Mouse (Mus musculus): ENCODE results near the gene Cmtm4. TPM values are rescaled to one million over a fixed set of nuclear protein-coding genes. Genes with fewer than 3 reads are reported as not detected.
A peak's percentile ranks its signal among the peaks of the same experiment; 100 is the strongest.

Cmtm4 gene
- polyA plus RNA-seq, 1 experiment from 2014 or later: 2.4 TPM

- H3K9me3 ChIP-seq (ENCODE audit: control insufficient read depth, low read length): no peaks in the 10 kb centered on the region
- peak overlapping the region in 1 of 2 experiments; percentile 92; a peak in 1 of 4 replicates for H3K27ac ChIP-seq (replicated peaks in 1 of 2; ENCODE audit: control insufficient read depth in 1 of 2, insufficient read depth in 1 of 2, low read depth in 2 of 2, low read length in 2 of 2)
- 56% methylated on average over 5 of the region's 5 CpGs for WGBS
- H3K4me3 ChIP-seq (ENCODE audit: control insufficient read depth in 1 of 2, insufficient read depth in 1 of 2, low read depth in 1 of 2, low read length in 2 of 2): no peak overlapping the region
- no peaks in the 10 kb centered on the region for H3K27me3 ChIP-seq (ENCODE audit: control insufficient read depth, insufficient read depth, low read length)
- no peak overlapping the region for H3K9ac ChIP-seq (ENCODE audit: low read length)
- H3K4me1 ChIP-seq (ENCODE audit: control insufficient read depth in 2 of 2, insufficient read depth in 2 of 2, low read length in 2 of 2): peaks cover 13 to 40% of the 10 kb centered on the region in 2 experiments; a peak in 3 of 4 replicates
- H3K36me3 ChIP-seq (ENCODE audit: control insufficient read depth, insufficient read depth, low read length): peaks cover 37% of the 10 kb centered on the region
- no peak for ATAC-seq (ENCODE audit: insufficient number of reproducible peaks, insufficient read depth, low FRiP score, low read depth)
- H3K4me2 ChIP-seq (ENCODE audit: low read length): peak overlapping the region; percentile 86
These were observed 53.2 kb downstream of the Cmtm4 start for GRCm38 (mm10) chr8:104342426-104342825.

GRCm38 (mm10) chr8:104341678-104342077, 53.9 kb downstream of the Cmtm4 start:
- no peak for ATAC-seq (ENCODE audit: insufficient number of reproducible peaks, insufficient read depth, low FRiP score, low read depth)
- H3K9me3 ChIP-seq (ENCODE audit: control insufficient read depth, low read length): no peaks in the 10 kb centered on the region
- no peaks in the 10 kb centered on the region for H3K27me3 ChIP-seq (ENCODE audit: control insufficient read depth, insufficient read depth, low read length)
- peak overlapping the region; percentile 86 for H3K4me2 ChIP-seq (ENCODE audit: low read length)
- peaks cover 10 to 35% of the 10 kb centered on the region in 2 experiments; a peak in 3 of 4 replicates for H3K4me1 ChIP-seq (ENCODE audit: control insufficient read depth in 2 of 2, insufficient read depth in 2 of 2, low read length in 2 of 2)
- 54% methylated on average over 6 of the region's 6 CpGs for WGBS
- H3K27ac ChIP-seq (replicated peaks in 1 of 2; ENCODE audit: control insufficient read depth in 1 of 2, insufficient read depth in 1 of 2, low read depth in 2 of 2, low read length in 2 of 2): peak overlapping the region; percentile 24 to 92
- peaks cover 30% of the 10 kb centered on the region for H3K36me3 ChIP-seq (ENCODE audit: control insufficient read depth, insufficient read depth, low read length)
- H3K9ac ChIP-seq (ENCODE audit: low read length): peak overlapping the region; percentile 96
- peak overlapping the region; percentile 71 to 77 for H3K4me3 ChIP-seq (ENCODE audit: control insufficient read depth in 1 of 2, insufficient read depth in 1 of 2, low read depth in 1 of 2, low read length in 2 of 2)

GRCm38 (mm10) chr8:104341106-104341561, 54.5 kb downstream of the Cmtm4 start:
- Histone ChIP-seq H3K27ac (replicated peaks in 1 of 2; ENCODE audit: control insufficient read depth in 1 of 2, insufficient read depth in 1 of 2, low read depth in 2 of 2, low read length in 2 of 2) (peak overlapping the region; percentile 84 to 92), H3K4me3 (ENCODE audit: control insufficient read depth in 1 of 2, insufficient read depth in 1 of 2, low read depth in 1 of 2, low read length in 2 of 2) (peak overlapping the region; percentile 71 to 77), H3K9ac (ENCODE audit: low read length) (peak overlapping the region; percentile 96), H3K9me3 (ENCODE audit: control insufficient read depth, low read length) (no peaks in the 10 kb centered on the region), H3K4me1 (ENCODE audit: control insufficient read depth in 2 of 2, insufficient read depth in 2 of 2, low read length in 2 of 2) (peaks cover 9 to 31% of the 10 kb centered on the region in 2 experiments; a peak in 3 of 4 replicates), H3K27me3 (ENCODE audit: control insufficient read depth, insufficient read depth, low read length) (no peaks in the 10 kb centered on the region), H3K36me3 (ENCODE audit: control insufficient read depth, insufficient read depth, low read length) (peaks cover 24% of the 10 kb centered on the region), H3K4me2 (ENCODE audit: low read length) (peak overlapping the region; percentile 86)
- peak; percentile 73 for ATAC-seq (ENCODE audit: insufficient number of reproducible peaks, insufficient read depth, low FRiP score, low read depth)
- WGBS: under 1% methylated on average over 24 of the region's 24 CpGs

- no peaks in the 10 kb centered on the region for H3K9me3 ChIP-seq (ENCODE audit: control insufficient read depth, low read length)
- under 1% methylated on average over 49 of the region's 54 CpGs for WGBS
- H3K36me3 ChIP-seq (ENCODE audit: control insufficient read depth, insufficient read depth, low read length): peaks cover 18% of the 10 kb centered on the region
- H3K4me3 ChIP-seq (ENCODE audit: control insufficient read depth in 1 of 2, insufficient read depth in 1 of 2, low read depth in 1 of 2, low read length in 2 of 2): peak overlapping the region; percentile 71 to 77
- no peaks in the 10 kb centered on the region for H3K27me3 ChIP-seq (ENCODE audit: control insufficient read depth, insufficient read depth, low read length)
- peaks cover 9 to 31% of the 10 kb centered on the region in 2 experiments; a peak in 3 of 4 replicates for H3K4me1 ChIP-seq (ENCODE audit: control insufficient read depth in 2 of 2, insufficient read depth in 2 of 2, low read length in 2 of 2)
- ATAC-seq (ENCODE audit: insufficient number of reproducible peaks, insufficient read depth, low FRiP score, low read depth): peak; percentile 66
- H3K9ac ChIP-seq (ENCODE audit: low read length): peak overlapping the region; percentile 96
- H3K4me2 ChIP-seq (ENCODE audit: low read length): peak overlapping the region; percentile 86
- H3K27ac ChIP-seq (replicated peaks in 1 of 2; ENCODE audit: control insufficient read depth in 1 of 2, insufficient read depth in 1 of 2, low read depth in 2 of 2, low read length in 2 of 2): peak overlapping the region; percentile 84 to 92
These were observed 55.1 kb downstream of the Cmtm4 start for GRCm38 (mm10) chr8:104340233-104341105.

- H3K27ac ChIP-seq (replicated peaks in 1 of 2; ENCODE audit: control insufficient read depth in 1 of 2, insufficient read depth in 1 of 2, low read depth in 2 of 2, low read length in 2 of 2): peak overlapping the region; percentile 55 to 92; a peak in 3 of 4 replicates
- no peak for ATAC-seq (ENCODE audit: insufficient number of reproducible peaks, insufficient read depth, low FRiP score, low read depth)
- H3K36me3 ChIP-seq (ENCODE audit: control insufficient read depth, insufficient read depth, low read length): peaks cover 12% of the 10 kb centered on the region
- H3K4me1 ChIP-seq (ENCODE audit: control insufficient read depth in 2 of 2, insufficient read depth in 2 of 2, low read length in 2 of 2): peaks cover 9 to 31% of the 10 kb centered on the region in 2 experiments; a peak in 3 of 4 replicates
- no peaks in the 10 kb centered on the region for H3K27me3 ChIP-seq (ENCODE audit: control insufficient read depth, insufficient read depth, low read length)
- peak overlapping the region; percentile 86 for H3K4me2 ChIP-seq (ENCODE audit: low read length)
- peak overlapping the region; percentile 71 to 77 for H3K4me3 ChIP-seq (ENCODE audit: control insufficient read depth in 1 of 2, insufficient read depth in 1 of 2, low read depth in 1 of 2, low read length in 2 of 2)
- WGBS: under 1% methylated on average over 6 of the region's 6 CpGs
- peak overlapping the region; percentile 96 for H3K9ac ChIP-seq (ENCODE audit: low read length)
- H3K9me3 ChIP-seq (ENCODE audit: control insufficient read depth, low read length): no peaks in the 10 kb centered on the region
These were observed 55.7 kb downstream of the Cmtm4 start for GRCm38 (mm10) chr8:104339983-104340232.

GRCm38 (mm10) chr8:104339229-104339982, 56.2 kb downstream of the Cmtm4 start, which contains the start of gene Cmtm3:
Gene Cmtm3 (plus strand): TSS chr8:104339410.
- no peak for ATAC-seq (ENCODE audit: insufficient number of reproducible peaks, insufficient read depth, low FRiP score, low read depth)
- Histone ChIP-seq H3K4me3 (ENCODE audit: control insufficient read depth in 1 of 2, insufficient read depth in 1 of 2, low read depth in 1 of 2, low read length in 2 of 2) (peak within 1 kb of the TSS; percentile 71 to 77), H3K27me3 (ENCODE audit: control insufficient read depth, insufficient read depth, low read length) (no peaks in the 10 kb centered on the region), H3K27ac (replicated peaks in 1 of 2; ENCODE audit: control insufficient read depth in 1 of 2, insufficient read depth in 1 of 2, low read depth in 2 of 2, low read length in 2 of 2) (peak within 1 kb of the TSS; percentile 55 to 92), H3K9ac (ENCODE audit: low read length) (peak within 1 kb of the TSS; percentile 96), H3K4me1 (ENCODE audit: control insufficient read depth in 2 of 2, insufficient read depth in 2 of 2, low read length in 2 of 2) (peaks cover 9 to 31% of the 10 kb centered on the region in 2 experiments; a peak in 3 of 4 replicates), H3K9me3 (ENCODE audit: control insufficient read depth, low read length) (no peaks in the 10 kb centered on the region), H3K36me3 (ENCODE audit: control insufficient read depth, insufficient read depth, low read length) (peaks cover 7% of the 10 kb centered on the region), H3K4me2 (ENCODE audit: low read length) (peak within 1 kb of the TSS; percentile 86)
- 24% methylated on average over 15 of the region's 18 CpGs for WGBS

GRCm38 (mm10) chr8:104337890-104338289, 57.7 kb downstream of the Cmtm4 start:
- no peak for ATAC-seq (ENCODE audit: insufficient number of reproducible peaks, insufficient read depth, low FRiP score, low read depth)
- Histone ChIP-seq H3K4me2 (ENCODE audit: low read length) (no peak overlapping the region), H3K27me3 (ENCODE audit: control insufficient read depth, insufficient read depth, low read length) (no peaks in the 10 kb centered on the region), H3K4me3 (ENCODE audit: control insufficient read depth in 1 of 2, insufficient read depth in 1 of 2, low read depth in 1 of 2, low read length in 2 of 2) (no peak overlapping the region), H3K9me3 (ENCODE audit: control insufficient read depth, low read length) (no peaks in the 10 kb centered on the region), H3K27ac (replicated peaks in 1 of 2; ENCODE audit: control insufficient read depth in 1 of 2, insufficient read depth in 1 of 2, low read depth in 2 of 2, low read length in 2 of 2) (no peak overlapping the region), H3K4me1 (ENCODE audit: control insufficient read depth in 2 of 2, insufficient read depth in 2 of 2, low read length in 2 of 2) (peaks cover 9 to 25% of the 10 kb centered on the region in 2 experiments; a peak in 3 of 4 replicates), H3K36me3 (ENCODE audit: control insufficient read depth, insufficient read depth, low read length) (peaks cover 4% of the 10 kb centered on the region; the same call in 1 of the 2 replicates), H3K9ac (ENCODE audit: low read length) (no peak overlapping the region)
- 39% methylated on average over 3 of the region's 3 CpGs for WGBS
